Mouse (Mus musculus) limb, embryonic 13.5 days (tissue): ENCODE results near the gene Neu3. TPM values are rescaled to one million over a fixed set of nuclear protein-coding genes. Genes with fewer than 3 reads are reported as not detected.

Experiments used
- ATAC-seq: fragments of 200-750 bp; cut with Nextera tagmentation; 2 replicates; pipeline ENCODE4 v1.8.0; 2017; ENCODE audit warnings: low read depth, moderate number of reproducible peaks, moderate TSS enrichment; ENCODE audit not compliant: low FRiP score
- H3K27ac ChIP-seq: fragments of 300-500 bp; sonication (generic); 2 replicates; pipeline ENCODE4 v1.5.1; 2015; ENCODE audit warnings: inconsistent platforms, mild to moderate bottlenecking, moderate library complexity
- H3K27me3 ChIP-seq: fragments of 300-500 bp; sonication (generic); 2 replicates; pipeline ENCODE4 v1.6.1; 2015; ENCODE audit warnings: mild to moderate bottlenecking, inconsistent platforms
- H3K36me3 ChIP-seq: fragments of 300-500 bp; sonication (generic); 2 replicates; pipeline ENCODE4 v1.6.1; 2015; ENCODE audit warnings: inconsistent platforms, mild to moderate bottlenecking, moderate library complexity
- H3K4me1 ChIP-seq: fragments of 300-500 bp; sonication (generic); 2 replicates; pipeline ENCODE4 v1.6.1; 2015; ENCODE audit warnings: inconsistent platforms
- H3K4me2 ChIP-seq: fragments of 300-500 bp; sonication (generic); replicated peaks from 2 replicates; pipeline ENCODE4 v1.6.1; 2015; ENCODE audit warnings: inconsistent platforms, mild to moderate bottlenecking, moderate library complexity
- H3K4me3 ChIP-seq: fragments of 300-500 bp; sonication (generic); 2 replicates; pipeline ENCODE4 v1.5.1; 2015; ENCODE audit warnings: moderate library complexity, mild to moderate bottlenecking, inconsistent platforms
- H3K9ac ChIP-seq: fragments of 300-500 bp; sonication (generic); 2 replicates; pipeline ENCODE4 v1.6.1; 2015; ENCODE audit warnings: mild to moderate bottlenecking, inconsistent platforms
- H3K9me3 ChIP-seq: fragments of 300-500 bp; sonication (generic); 2 replicates; pipeline ENCODE4 v1.6.1; 2016; ENCODE audit warnings: inconsistent platforms
- WGBS: fragments of 180-500 bp; shearing (Covaris S2); methylation state at CpG from one replicate; pipeline ENCODE4 v1.1.7; 2015; 5-methylcytosine and 5-hydroxymethylcytosine counted together
- polyA plus RNA-seq: library from polyadenylated mRNA; unstranded; fragments of >200 nt; fragmentation: Nextera tagmentation; extraction: Ambion mirVana; gene quantifications from 2 replicates; pipeline ENCODE4 v1.2.1, GENCODE M21; 2015

Neu3 gene
- 4.0 and 4.3 TPM in 2 replicates for polyA plus RNA-seq

DNA sequence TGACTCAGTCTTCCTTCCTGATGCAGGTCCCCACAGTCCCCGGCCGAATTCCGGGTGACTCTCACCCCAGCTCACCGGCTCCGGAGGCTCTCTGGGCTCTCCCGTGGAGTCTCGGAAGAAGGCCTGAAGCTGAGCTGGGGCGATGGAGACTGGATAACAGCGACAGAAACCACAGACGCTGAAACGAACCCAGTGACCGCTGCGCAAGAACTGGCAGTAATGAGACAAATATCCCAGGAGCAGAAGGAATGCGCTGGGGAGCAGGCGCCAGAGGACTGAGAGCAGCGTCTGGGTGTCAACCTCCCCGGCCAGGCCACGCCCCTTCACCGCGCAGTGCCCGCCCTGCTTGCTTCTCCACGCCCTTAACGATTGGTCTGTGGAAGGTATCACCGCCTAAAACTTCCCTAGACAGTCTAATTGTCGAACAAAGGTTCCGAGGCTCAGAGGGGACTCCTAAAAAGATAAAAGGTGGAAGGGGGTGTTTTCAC is at the start of gene Neu3:
TSS of gene Neu3 (minus strand) at position 335 of the 488 bp plus-strand sequence.
- Histone ChIP-seq H3K4me3 (peak within 1 kb of the TSS; percentile 48), H3K36me3 (no peaks in the 10 kb centered on the region), H3K27me3 (no peaks in the 10 kb centered on the region), H3K9ac (peak within 1 kb of the TSS; percentile 68), H3K27ac (peak within 1 kb of the TSS; percentile 78; the same call in 1 of the 2 replicates), H3K4me1 (0 out of 2 replicates have a peak, but pooled peaks cover 10% of the 10 kb centered on the region), H3K9me3 (no peaks in the 10 kb centered on the region), H3K4me2 (peak within 1 kb of the TSS; percentile 71)
- ATAC-seq: peak; percentile 94
- WGBS: under 1% methylated on average over 26 of the region's 26 CpGs

DNA sequence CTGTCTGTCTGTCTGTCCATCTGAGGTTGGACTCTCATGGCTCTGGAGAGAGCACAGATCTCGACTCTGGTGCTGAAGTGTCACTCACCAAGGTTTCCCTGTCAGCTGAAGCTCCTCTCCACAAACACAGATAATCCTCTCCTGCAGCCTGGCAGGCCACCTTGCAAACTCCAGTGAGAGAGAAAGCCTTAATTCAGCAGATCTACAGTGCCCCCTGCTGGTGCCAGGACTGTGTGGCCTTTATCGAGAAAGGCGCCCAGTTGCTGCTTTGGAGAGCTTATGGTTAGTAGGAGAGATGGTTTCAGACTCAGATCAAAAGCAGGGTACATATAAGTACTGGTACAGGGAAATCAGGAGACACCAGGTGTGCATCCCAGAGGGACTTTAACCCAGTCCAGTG is 48.1 kb upstream of the Neu3 start:
- no peak for ATAC-seq
- H3K9me3 ChIP-seq: no peaks in the 10 kb centered on the region

GRCm38 (mm10) chr7:99875891-99876290 is 47.7 kb upstream of the Neu3 start:
- no peak overlapping the region for H3K4me3 ChIP-seq
- H3K9me3 ChIP-seq: no peaks in the 10 kb centered on the region
- no peak for ATAC-seq
- H3K4me2 ChIP-seq: no peak overlapping the region
- H3K4me1 ChIP-seq: no peaks in the 10 kb centered on the region
- no peak overlapping the region for H3K27ac ChIP-seq
- WGBS: 26% methylated on average over 5 of the region's 5 CpGs
- H3K36me3 ChIP-seq: no peaks in the 10 kb centered on the region
- no peak overlapping the region for H3K9ac ChIP-seq
- H3K27me3 ChIP-seq: no peaks in the 10 kb centered on the region

More for the DNA sequence above, 48.1 kb upstream of the Neu3 start:
- Histone ChIP-seq H3K27me3 (no peaks in the 10 kb centered on the region), H3K4me3 (no peak overlapping the region), H3K4me1 (no peaks in the 10 kb centered on the region), H3K36me3 (no peaks in the 10 kb centered on the region), H3K4me2 (no peak overlapping the region), H3K27ac (no peak overlapping the region), H3K9ac (no peak overlapping the region)
- WGBS: 1% methylated on average over 3 of the region's 3 CpGs

DNA sequence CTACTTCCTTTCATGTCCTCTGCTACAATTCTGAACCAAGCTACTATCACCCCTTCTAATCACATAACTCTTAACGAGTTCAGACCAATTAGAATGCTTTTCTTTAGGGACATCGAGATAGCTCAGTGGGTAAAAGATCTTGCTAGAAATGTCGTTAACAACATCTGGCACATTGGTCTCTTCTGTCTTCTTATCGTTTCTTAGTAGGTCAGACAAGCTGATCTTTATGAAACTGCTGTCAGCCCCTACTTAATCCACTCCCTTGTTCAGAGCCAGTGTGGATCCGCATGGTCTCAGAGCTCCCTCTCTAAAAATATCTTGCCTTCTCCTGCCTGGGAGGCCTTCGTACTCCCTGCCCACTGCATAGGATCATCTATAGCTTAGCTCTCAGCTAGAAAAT is 45.7 kb upstream of the Neu3 start:
- no peak for ATAC-seq
- H3K4me3 ChIP-seq: no peak overlapping the region
- H3K9me3 ChIP-seq: no peaks in the 10 kb centered on the region
- no peaks in the 10 kb centered on the region for H3K27me3 ChIP-seq
- no peaks in the 10 kb centered on the region for H3K4me1 ChIP-seq
- H3K9ac ChIP-seq: no peak overlapping the region
- WGBS: 72% methylated on average over 6 of the region's 6 CpGs
- no peak overlapping the region for H3K27ac ChIP-seq
- H3K36me3 ChIP-seq: no peaks in the 10 kb centered on the region
- H3K4me2 ChIP-seq: no peak overlapping the region

- H3K9me3 ChIP-seq: no peaks in the 10 kb centered on the region
- no peaks in the 10 kb centered on the region for H3K27me3 ChIP-seq
- no peak overlapping the region for H3K4me3 ChIP-seq
- no peak overlapping the region for H3K9ac ChIP-seq
- no peaks in the 10 kb centered on the region for H3K36me3 ChIP-seq
- H3K4me1 ChIP-seq: peaks cover 8% of the 10 kb centered on the region
- 69% methylated on average over 4 of the region's 4 CpGs for WGBS
- H3K4me2 ChIP-seq: no peak overlapping the region
- no peak for ATAC-seq
- no peak overlapping the region for H3K27ac ChIP-seq
Observed at GRCm38 (mm10) chr7:99869296-99869695, 41.1 kb upstream of the Neu3 start.

- no peak overlapping the region for H3K4me3 ChIP-seq
Observed at GRCm38 (mm10) chr7:99865219-99865618, 37.0 kb upstream of the Neu3 start.

DNA sequence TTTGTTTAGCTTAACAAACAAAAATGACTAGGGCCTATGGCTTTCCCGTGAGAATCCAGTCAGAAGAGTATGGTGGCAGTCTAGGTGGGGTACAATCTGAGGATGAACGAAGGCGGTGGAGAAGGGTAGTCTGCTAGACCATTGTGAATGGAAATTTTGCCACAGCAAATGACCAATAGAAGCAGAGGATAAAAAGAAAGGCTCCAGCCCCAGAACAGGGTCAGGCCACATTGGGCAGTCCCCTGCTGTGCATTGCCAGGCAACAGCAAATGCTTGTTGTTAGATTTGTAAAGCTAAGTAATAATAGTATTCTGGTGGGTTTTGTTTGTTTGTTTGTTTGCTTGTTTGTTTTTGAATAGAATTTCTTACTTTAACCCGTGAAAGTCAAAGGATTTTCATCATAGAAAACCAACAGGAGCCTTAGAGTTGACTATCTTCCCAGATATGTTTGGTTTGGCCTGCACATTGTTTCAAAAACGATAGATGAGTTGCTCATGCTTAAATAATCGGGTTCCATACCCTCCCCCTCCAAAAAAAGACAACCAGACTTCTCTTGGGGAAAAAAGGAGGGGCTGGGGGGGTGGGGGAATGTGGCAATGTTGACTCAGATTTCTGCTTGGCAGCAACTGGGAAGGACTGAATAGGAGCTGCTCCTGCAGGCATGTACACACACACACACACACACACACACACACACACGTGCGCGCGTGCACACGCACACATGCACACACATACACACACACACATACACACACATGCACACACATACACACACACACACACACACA is 36.2 kb upstream of the Neu3 start:
- no peak overlapping the region for H3K27ac ChIP-seq
- 74% methylated on average over 10 of the region's 11 CpGs for WGBS
- no peak for ATAC-seq

More at GRCm38 (mm10) chr7:99865219-99865618, 37.0 kb upstream of the Neu3 start:
- H3K9ac ChIP-seq: no peak overlapping the region
- H3K36me3 ChIP-seq: no peaks in the 10 kb centered on the region
- no peak overlapping the region for H3K4me2 ChIP-seq
- WGBS: 56% methylated on average over 3 of the region's 3 CpGs
- H3K4me1 ChIP-seq: peaks cover 8% of the 10 kb centered on the region
- no peak for ATAC-seq
- H3K27me3 ChIP-seq: no peaks in the 10 kb centered on the region
- H3K27ac ChIP-seq: no peak overlapping the region
- H3K9me3 ChIP-seq: no peaks in the 10 kb centered on the region

DNA sequence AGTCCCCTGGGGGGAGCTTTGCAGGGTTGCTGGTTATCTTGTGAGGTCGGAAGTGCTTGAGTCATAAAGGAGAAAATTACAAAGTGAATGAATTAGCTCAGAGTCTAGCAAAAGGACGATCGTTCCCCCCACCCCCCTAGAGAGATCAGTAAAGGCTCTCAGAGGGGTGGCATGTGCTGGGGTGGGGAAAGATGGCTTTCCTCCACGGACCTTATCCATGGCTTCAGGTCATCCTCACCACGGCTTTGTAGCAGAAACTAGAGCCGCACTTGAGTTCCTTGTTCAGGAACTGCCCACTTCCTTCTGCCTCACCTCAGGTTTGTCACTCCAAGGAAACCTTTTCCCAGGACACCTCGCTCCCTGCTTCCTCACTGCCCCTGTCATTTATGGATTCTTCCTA is 35.1 kb upstream of the Neu3 start, which contains the start of gene Spcs2:
TSS of gene Spcs2 (minus strand) at position 101 of the 400 bp plus-strand sequence.
- H3K27me3 ChIP-seq: no peaks in the 10 kb centered on the region
- no peak within 1 kb of the TSS for H3K4me2 ChIP-seq
- H3K9ac ChIP-seq: no peak within 1 kb of the TSS
- H3K9me3 ChIP-seq: no peaks in the 10 kb centered on the region
- H3K4me1 ChIP-seq: peaks cover 10% of the 10 kb centered on the region
- H3K27ac ChIP-seq: no peak within 1 kb of the TSS
- H3K36me3 ChIP-seq: no peaks in the 10 kb centered on the region
- 36% methylated on average over 7 of the region's 7 CpGs for WGBS
- no peak for ATAC-seq
- no peak within 1 kb of the TSS for H3K4me3 ChIP-seq

More for the DNA sequence above, 36.2 kb upstream of the Neu3 start:
- H3K4me1 ChIP-seq: peaks cover 8% of the 10 kb centered on the region
- no peaks in the 10 kb centered on the region for H3K27me3 ChIP-seq
- no peak overlapping the region for H3K4me2 ChIP-seq
- H3K36me3 ChIP-seq: no peaks in the 10 kb centered on the region
- H3K9ac ChIP-seq: no peak overlapping the region
- H3K9me3 ChIP-seq: no peaks in the 10 kb centered on the region
- H3K4me3 ChIP-seq: no peak overlapping the region

- H3K27ac ChIP-seq: peak within 1 kb of the TSS; percentile 22; the same call in 1 of the 2 replicates
Observed at GRCm38 (mm10) chr7:99858813-99859585, 30.8 kb upstream of the Neu3 start, which contains the start of gene Xrra1. TSS of gene Xrra1 (plus strand) at chr7:99859116.

DNA sequence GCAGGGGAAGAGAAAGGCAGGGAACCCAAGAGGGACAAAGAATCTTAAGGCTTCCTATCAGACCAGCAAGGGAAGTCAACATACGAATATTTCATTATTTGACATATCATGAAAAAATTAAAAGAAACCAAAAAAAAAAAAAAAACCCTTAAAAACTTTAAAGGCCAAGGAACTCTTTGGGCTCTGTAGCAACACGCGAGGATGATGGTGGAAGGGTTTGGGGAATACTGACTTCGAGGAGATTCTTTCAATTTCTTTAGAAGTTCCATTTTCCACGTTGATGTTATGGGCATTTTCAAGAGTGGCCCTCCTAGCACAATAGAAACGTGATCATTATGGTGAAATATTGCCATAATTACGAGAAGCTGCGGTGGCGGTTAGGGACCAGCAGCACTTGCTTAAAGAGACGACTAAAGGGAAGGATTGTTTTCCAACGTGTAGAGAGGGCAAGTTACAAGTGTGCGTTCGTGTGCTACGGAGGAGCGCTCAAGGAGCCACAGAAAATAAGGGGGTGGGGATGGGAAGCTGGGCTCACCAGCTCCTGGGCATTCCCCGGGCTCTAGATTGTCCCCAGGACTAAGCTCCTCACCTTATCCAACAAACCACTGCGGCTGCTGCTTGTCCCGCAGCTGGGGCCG is 30.1 kb upstream of the Neu3 start:
- 1% methylated on average over 19 of the region's 19 CpGs for WGBS
- Histone ChIP-seq H3K4me3 (peak overlapping the region; percentile 74), H3K36me3 (peaks cover 30% of the 10 kb centered on the region), H3K4me2 (peak overlapping the region; percentile 89), H3K4me1 (peaks cover 26% of the 10 kb centered on the region), H3K9me3 (no peaks in the 10 kb centered on the region), H3K27ac (peak overlapping the region; percentile 22; the same call in 1 of the 2 replicates), H3K27me3 (no peaks in the 10 kb centered on the region), H3K9ac (peak overlapping the region; percentile 82)
- ATAC-seq: peak; percentile 66

More at GRCm38 (mm10) chr7:99858813-99859585, 30.8 kb upstream of the Neu3 start, which contains the start of gene Xrra1:
- WGBS: under 1% methylated on average over 42 of the region's 42 CpGs
- Histone ChIP-seq H3K36me3 (peaks cover 23% of the 10 kb centered on the region), H3K4me3 (peak within 1 kb of the TSS; percentile 74), H3K27me3 (no peaks in the 10 kb centered on the region), H3K9me3 (no peaks in the 10 kb centered on the region), H3K4me1 (peaks cover 21% of the 10 kb centered on the region), H3K9ac (peak within 1 kb of the TSS; percentile 82), H3K4me2 (peak within 1 kb of the TSS; percentile 89)
- peak; percentile 99 for ATAC-seq

DNA sequence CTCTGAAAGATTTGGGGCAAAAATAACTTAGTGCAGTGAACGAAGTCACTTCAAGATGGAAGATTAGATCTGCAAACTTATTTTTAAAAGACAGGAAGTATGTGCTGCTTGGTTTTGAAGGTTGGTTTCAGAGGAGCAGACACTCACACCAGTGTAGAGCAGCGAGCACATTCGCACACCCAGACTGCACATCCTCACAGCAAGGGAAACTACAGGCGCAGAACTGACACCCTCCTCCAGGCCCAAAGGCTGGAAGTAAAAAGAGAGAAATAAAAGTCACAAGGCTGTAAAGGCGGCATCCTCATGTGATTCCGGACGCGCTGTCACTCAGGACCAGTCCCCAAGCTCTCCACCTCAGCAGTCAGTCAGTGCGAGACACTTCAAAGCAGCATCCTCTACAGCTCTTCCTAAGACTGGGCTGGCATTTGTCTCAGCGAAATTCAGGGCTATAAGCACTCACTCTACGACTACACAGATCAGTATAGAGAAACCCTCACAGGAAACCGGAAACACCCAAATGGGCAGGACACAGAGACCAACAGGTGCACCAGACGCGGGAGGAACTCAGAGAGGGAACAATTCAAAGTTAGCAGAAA is 28.1 kb upstream of the Neu3 start:
- 86% methylated on average over 14 of the region's 14 CpGs for WGBS
- peaks cover 39% of the 10 kb centered on the region for H3K36me3 ChIP-seq
- H3K4me3 ChIP-seq: no peak overlapping the region
- peaks cover 33% of the 10 kb centered on the region for H3K4me1 ChIP-seq
- no peaks in the 10 kb centered on the region for H3K27me3 ChIP-seq
- H3K9me3 ChIP-seq: no peaks in the 10 kb centered on the region
- no peak for ATAC-seq
- H3K4me2 ChIP-seq: peak overlapping the region; percentile 35
- H3K27ac ChIP-seq: no peak overlapping the region
- no peak overlapping the region; the same call in 1 of the 2 replicates for H3K9ac ChIP-seq
